Comparison of ENCODE assay signal across 8 mouse cellular contexts in genomic region chr1:119087539-119087938, GRCm38 (mm10). TPM values are rescaled to one million over a fixed set of nuclear protein-coding genes. Genes with fewer than 3 reads are reported as not detected.
DNase-seq lines count a peak whose midpoint lies in the region; ATAC-seq lines count a peak whose summit lies in the region.

No protein-coding gene starts in this region.

- no peak overlapping the region for H3K9ac ChIP-seq in kidney, embryonic 14.5 days (ENCODE audit: low read depth, low read length)
- H3K9ac ChIP-seq in midbrain, embryonic 12.5 days (replicated peaks) = no peak overlapping the region

- no peak; the same call in 1 of the 2 replicates for ATAC-seq in kidney, embryonic 14.5 days (ENCODE audit: low FRiP score, low TSS enrichment)
- ATAC-seq in midbrain, embryonic 12.5 days (ENCODE audit: low FRiP score, low read depth) = peak; percentile 50; the same call in 1 of the 2 replicates

- WGBS in kidney, embryonic 14.5 days = 5% methylated on average over 3 of the region's 3 CpGs
- 7% methylated on average over 3 of the region's 3 CpGs for WGBS in midbrain, embryonic 12.5 days

- no peaks in the 10 kb centered on the region for H3K36me3 ChIP-seq in kidney, embryonic 14.5 days (ENCODE audit: control insufficient read depth, insufficient read depth, low read length)
- H3K36me3 ChIP-seq in midbrain, embryonic 12.5 days = no peaks in the 10 kb centered on the region

- no peaks in the 10 kb centered on the region for H3K4me1 ChIP-seq in kidney, embryonic 14.5 days (ENCODE audit: control insufficient read depth, insufficient read depth, low read length)
- H3K4me1 ChIP-seq in midbrain, embryonic 12.5 days = 0 out of 2 replicates have a peak, but pooled peaks cover under 1% of the 10 kb centered on the region

- intact Hi-C loops in left cerebral cortex, postnatal 10 days (cut with DNase I) = loop anchor here (5.0 kb wide), 1 partner anchor 460 kb away; no protein-coding TSS in a partner anchor

- no peak overlapping the region for H3K4me3 ChIP-seq in kidney, embryonic 14.5 days (ENCODE audit: low read length)
- no peak overlapping the region for H3K4me3 ChIP-seq in midbrain, embryonic 12.5 days

- no peak overlapping the region for H3K4me2 ChIP-seq in kidney, embryonic 14.5 days (replicated peaks; ENCODE audit: low read depth, low read length)
- no peak overlapping the region for H3K4me2 ChIP-seq in midbrain, embryonic 12.5 days (replicated peaks)

- DNase-seq in kidney, adult 11 months = peak; percentile 72
- peak; percentile 87 for DNase-seq in cerebellum, adult 9-10 months
- DNase-seq in frontal cortex, postnatal 25 days (ENCODE audit: low spot score in 2 of 2) = peak; percentile 81 to 83
- DNase-seq in hindlimb bud, embryonic 11.5 days (ENCODE audit: extremely low spot score, low read depth, low spot score) = peak; percentile 81
- peak; percentile 69 to 72 for DNase-seq in left cerebral cortex, postnatal 10 days (ENCODE audit: extremely low spot score in 1 of 2, low spot score in 2 of 2)
- DNase-seq in spleen, postnatal 10 days (ENCODE audit: low spot score in 2 of 2) = peak; percentile 42 to 65

- H3K27ac ChIP-seq in kidney, embryonic 14.5 days (ENCODE audit: low read depth, low read length) = no peak overlapping the region
- no peak overlapping the region for H3K27ac ChIP-seq in midbrain, embryonic 12.5 days (replicated peaks)

- H3K27me3 ChIP-seq in kidney, embryonic 14.5 days (ENCODE audit: control insufficient read depth, insufficient read depth, low read length) = no peaks in the 10 kb centered on the region
- peaks cover 11% of the 10 kb centered on the region; the same call in 1 of the 2 replicates for H3K27me3 ChIP-seq in midbrain, embryonic 12.5 days

- H3K9me3 ChIP-seq in kidney, embryonic 14.5 days (ENCODE audit: control insufficient read depth, low read length) = no peaks in the 10 kb centered on the region
- no peaks in the 10 kb centered on the region for H3K9me3 ChIP-seq in midbrain, embryonic 12.5 days

RNA-seq across cellular contexts. Expression of gene Gli2, which starts 34.1 kb away (rescaled TPM):
- polyA plus RNA-seq in kidney, embryonic 14.5 days (2014; fragmentation: Nextera tagmentation; extraction: Ambion mirVana) = 8.2 and 10.3 TPM in 2 replicates
- 1 to 10 TPM; 2.8 to 3.8 TPM for total RNA-seq in left cerebral cortex, postnatal 10 days (2021)
- 8.6 and 9.6 TPM in 2 replicates for polyA plus RNA-seq in midbrain, embryonic 12.5 days (2016; fragmentation: Nextera tagmentation; extraction: Ambion mirVana)
